In genomic region chr15:94465318-94465717, GRCm38 (mm10) we compare ENCODE assay signal across 19 mouse cellular contexts. TPM values are rescaled to one million over a fixed set of nuclear protein-coding genes. Genes with fewer than 3 reads are reported as not detected.
A peak's percentile ranks its signal among the peaks of the same experiment; 100 is the strongest.
DNase-seq lines count a peak whose midpoint lies in the region; ATAC-seq and TF ChIP-seq lines count a peak whose summit lies in the region.
"Had no signal": no experiment of that assay in that cellular context is flagged by ENCODE, and none has a peak within 500 bp of the region (broad histone marks: within the 10 kb centered on the region; RNA-seq: fewer than 3 reads in every experiment).

Adamts20 (minus strand) TSS chr15:94465418.

- no peaks in the 10 kb centered on the region for H3K9me3 ChIP-seq in midbrain, embryonic 10.5 days (replicated peaks)
- H3K9me3 ChIP-seq in midbrain, embryonic 11.5 days (ENCODE audit: control insufficient read depth, low read length) = no peaks in the 10 kb centered on the region
- H3K9me3 ChIP-seq in midbrain, embryonic 12.5 days = no peaks in the 10 kb centered on the region
- no peaks in the 10 kb centered on the region for H3K9me3 ChIP-seq in neural tube, embryonic 15.5 days (replicated peaks)
- H3K9me3 ChIP-seq: limb, embryonic 13.5 days; liver, embryonic 15.5 days had no signal

- H3K4me2 ChIP-seq in midbrain, embryonic 11.5 days = no peak within 1 kb of the TSS; the same call in 1 of the 2 replicates
- H3K4me2 ChIP-seq in midbrain, embryonic 12.5 days (replicated peaks) = peak within 1 kb of the TSS; percentile 8; the same call in 1 of the 2 replicates
- no peak within 1 kb of the TSS for H3K4me2 ChIP-seq in neural tube, embryonic 15.5 days
- H3K4me2 ChIP-seq: heart, embryonic 11.5 days; limb, embryonic 13.5 days; liver, embryonic 15.5 days had no signal

- no peak for TF ChIP-seq CTCF in gastrocnemius, adult 2 months (IDR thresholded peaks at IDR 0.05)

- intact Hi-C loops in gastrocnemius, adult 2 months (cut with DNase I) = no loop called here

- no peaks in the 10 kb centered on the region for H3K36me3 ChIP-seq in midbrain, embryonic 10.5 days
- no peaks in the 10 kb centered on the region for H3K36me3 ChIP-seq in midbrain, embryonic 11.5 days (ENCODE audit: control insufficient read depth, insufficient read depth, low read length)
- no peaks in the 10 kb centered on the region for H3K36me3 ChIP-seq in midbrain, embryonic 12.5 days
- H3K36me3 ChIP-seq in neural tube, embryonic 15.5 days = no peaks in the 10 kb centered on the region
- H3K36me3 ChIP-seq: limb, embryonic 13.5 days; liver, embryonic 15.5 days had no signal

- H3K4me1 ChIP-seq in midbrain, embryonic 10.5 days = peaks cover 40% of the 10 kb centered on the region
- peaks cover 4% of the 10 kb centered on the region; the same call in 1 of the 2 replicates for H3K4me1 ChIP-seq in midbrain, embryonic 11.5 days (ENCODE audit: control insufficient read depth, insufficient read depth, low read length)
- peaks cover 2% of the 10 kb centered on the region; the same call in 1 of the 2 replicates for H3K4me1 ChIP-seq in midbrain, embryonic 12.5 days
- peaks cover 6% of the 10 kb centered on the region; the same call in 1 of the 2 replicates for H3K4me1 ChIP-seq in neural tube, embryonic 15.5 days
- H3K4me1 ChIP-seq: limb, embryonic 13.5 days; liver, embryonic 15.5 days had no signal

- ATAC-seq in midbrain, embryonic 11.5 days (ENCODE audit: low FRiP score) = no peak
- no peak for ATAC-seq in midbrain, embryonic 12.5 days (ENCODE audit: low FRiP score, low read depth)
- no peak for ATAC-seq in neural tube, embryonic 15.5 days (ENCODE audit: low FRiP score)
- ATAC-seq in megakaryocyte, adult 5-6 weeks (ENCODE audit: poor library complexity, severe bottlenecking) = no peak
- ATAC-seq: CD4-positive, CD25-positive, alpha-beta regulatory T cell, adult 4 months; hindbrain, embryonic 16.5 days had no signal

- no peaks in the 10 kb centered on the region for H3K27me3 ChIP-seq in midbrain, embryonic 10.5 days (ENCODE audit: low read depth, poor library complexity, severe bottlenecking)
- H3K27me3 ChIP-seq in midbrain, embryonic 11.5 days (ENCODE audit: control insufficient read depth, insufficient read depth, low read length) = no peaks in the 10 kb centered on the region
- H3K27me3 ChIP-seq in midbrain, embryonic 12.5 days = 0 out of 2 replicates have a peak, but pooled peaks cover 4% of the 10 kb centered on the region
- H3K27me3 ChIP-seq in neural tube, embryonic 15.5 days (replicated peaks) = no peaks in the 10 kb centered on the region
- H3K27me3 ChIP-seq: limb, embryonic 13.5 days; liver, embryonic 15.5 days had no signal

- H3K27ac ChIP-seq in gastrocnemius, adult 2 months = no peak within 1 kb of the TSS
- H3K27ac ChIP-seq in midbrain, embryonic 10.5 days (replicated peaks) = peak within 1 kb of the TSS; percentile 55
- no peak within 1 kb of the TSS for H3K27ac ChIP-seq in midbrain, embryonic 11.5 days (ENCODE audit: low read depth, low read length)
- H3K27ac ChIP-seq in midbrain, embryonic 12.5 days (replicated peaks) = no peak within 1 kb of the TSS
- 0 out of 2 replicates have a peak within 1 kb of the TSS, but pooled peaks have one; percentile 7 for H3K27ac ChIP-seq in neural tube, embryonic 15.5 days (replicated peaks)
- H3K27ac ChIP-seq: limb, embryonic 13.5 days; liver, embryonic 15.5 days had no signal

- H3K4me3 ChIP-seq in gastrocnemius, adult 2 months = no peak within 1 kb of the TSS
- H3K4me3 ChIP-seq in midbrain, embryonic 10.5 days = no peak within 1 kb of the TSS
- no peak within 1 kb of the TSS for H3K4me3 ChIP-seq in midbrain, embryonic 11.5 days (ENCODE audit: low read depth, low read length)
- H3K4me3 ChIP-seq in midbrain, embryonic 12.5 days = no peak within 1 kb of the TSS
- no peak within 1 kb of the TSS for H3K4me3 ChIP-seq in neural tube, embryonic 15.5 days (replicated peaks)
- H3K4me3 ChIP-seq: limb, embryonic 13.5 days; liver, embryonic 15.5 days had no signal

- H3K9ac ChIP-seq in midbrain, embryonic 11.5 days (ENCODE audit: low read length) = no peak within 1 kb of the TSS
- no peak within 1 kb of the TSS for H3K9ac ChIP-seq in midbrain, embryonic 12.5 days (replicated peaks)
- H3K9ac ChIP-seq in neural tube, embryonic 15.5 days (replicated peaks) = no peak within 1 kb of the TSS
- H3K9ac ChIP-seq: limb, embryonic 13.5 days; liver, embryonic 15.5 days had no signal

- 84% methylated on average over 11 of the region's 11 CpGs for WGBS in midbrain, embryonic 10.5 days
- WGBS in midbrain, embryonic 11.5 days = 86% methylated on average over 11 of the region's 11 CpGs
- WGBS in midbrain, embryonic 12.5 days = 80% methylated on average over 11 of the region's 11 CpGs
- WGBS in neural tube, embryonic 15.5 days = 80% methylated on average over 11 of the region's 11 CpGs

- no peak for DNase-seq in gastrocnemius, postnatal 4 days (ENCODE audit: low spot score in 2 of 2)
- no peak for DNase-seq in gastrocnemius, adult 2 months
- no peak for DNase-seq in midbrain, embryonic 10.5 days (ENCODE audit: low spot score)
- DNase-seq in midbrain, embryonic 11.5 days (ENCODE audit: low spot score, missing footprints) = no peak
- DNase-seq: adrenal gland, adult 8-10 months; cerebellum, adult 2 months; kidney, adult 2 months; kidney, postnatal 36 days; lung, postnatal 14 days; thymus, postnatal 36 days had no signal

RNA-seq across cellular contexts. Expression of gene Adamts20, which starts in this region (rescaled TPM):
- 10 to 100 TPM; 21.6 to 28.1 TPM for total RNA-seq in gastrocnemius, postnatal 4 days (2021)
- 1 to 10 TPM; 2.9 to 5.4 TPM for total RNA-seq in gastrocnemius, adult 2 months (2021)
- polyA plus RNA-seq in midbrain, embryonic 10.5 days (2016; fragmentation: Nextera tagmentation; extraction: Ambion mirVana) = 2.5 and 3.5 TPM in 2 replicates
- polyA plus RNA-seq in midbrain, embryonic 11.5 days (2014; fragmentation: Nextera tagmentation; extraction: Ambion mirVana) = 3.1 and 3.5 TPM in 2 replicates
- 2.9 and 3.5 TPM in 2 replicates for polyA plus RNA-seq in midbrain, embryonic 12.5 days (2016; fragmentation: Nextera tagmentation; extraction: Ambion mirVana)
- 4.1 and 5.5 TPM in 2 replicates for polyA plus RNA-seq in neural tube, embryonic 15.5 days (2015; fragmentation: Nextera tagmentation; extraction: Ambion mirVana)
- total RNA-seq in megakaryocyte, adult 5-6 weeks (2015) = not detected in 2 replicates
- not detected in 2 replicates for total RNA-seq in megakaryocyte, adult 5-6 weeks (2017)
- total RNA-seq: neutrophil, adult 5-6 weeks had no signal
- polyA plus RNA-seq: CD4-positive, CD25-positive, alpha-beta regulatory T cell, adult 4 months had no signal

Comparison
In these comparisons a context has a peak if more than half of its experiments do, and no peak if none do; other contexts are left out.
1. H3K27ac ChIP-seq: peak in midbrain, embryonic 10.5 days (single experiment) and neural tube, embryonic 15.5 days (single experiment); none in gastrocnemius, adult 2 months (single experiment), midbrain, embryonic 11.5 days (single experiment) and midbrain, embryonic 12.5 days (single experiment).